Mouse (Mus musculus) heart, embryonic 13.5 days (tissue): Measurements from ENCODE around the gene Adora3. TPM values are rescaled to one million over a fixed set of nuclear protein-coding genes. Genes with fewer than 3 reads are reported as not detected.

Experiments used
- ATAC-seq: fragments of 200-750 bp; cut with Nextera tagmentation; 2 replicates; pipeline ENCODE4 v1.8.0; 2017; ENCODE audit warnings: moderate TSS enrichment; ENCODE audit not compliant: insufficient number of reproducible peaks, low FRiP score, low TSS enrichment; ENCODE audit errors: extremely low read depth
- H3K27ac ChIP-seq: fragments of 300-500 bp; sonication (generic); replicated peaks from 2 replicates; pipeline ENCODE4 v1.5.1; 2015; ENCODE audit warnings: moderate library complexity, mild to moderate bottlenecking, inconsistent platforms
- H3K27me3 ChIP-seq: fragments of 300-500 bp; sonication (generic); replicated peaks from 2 replicates; pipeline ENCODE4 v1.6.1; 2015; ENCODE audit warnings: mild to moderate bottlenecking, inconsistent platforms
- H3K36me3 ChIP-seq: fragments of 300-500 bp; sonication (generic); 2 replicates; pipeline ENCODE4 v1.6.1; 2015; ENCODE audit warnings: mild to moderate bottlenecking, inconsistent platforms
- H3K4me1 ChIP-seq: fragments of 300-500 bp; sonication (generic); 2 replicates; pipeline ENCODE4 v1.6.1; 2015; ENCODE audit warnings: inconsistent platforms
- H3K4me2 ChIP-seq: fragments of 300-500 bp; sonication (generic); 2 replicates; pipeline ENCODE4 v1.6.1; 2015; ENCODE audit warnings: inconsistent platforms, mild to moderate bottlenecking, moderate library complexity
- H3K4me3 ChIP-seq: fragments of 300-500 bp; sonication (generic); 2 replicates; pipeline ENCODE4 v1.5.1; 2015; ENCODE audit warnings: moderate library complexity, mild to moderate bottlenecking, inconsistent platforms
- H3K9ac ChIP-seq: fragments of 300-500 bp; sonication (generic); 2 replicates; pipeline ENCODE4 v1.6.1; 2015; ENCODE audit warnings: inconsistent platforms, mild to moderate bottlenecking, moderate library complexity
- H3K9me3 ChIP-seq: fragments of 300-500 bp; sonication (generic); 2 replicates; pipeline ENCODE4 v1.6.1; 2016; ENCODE audit warnings: inconsistent platforms
- WGBS: fragments of 180-500 bp; shearing (Covaris S2); methylation state at CpG from one replicate; pipeline ENCODE4 v1.1.7; 2015; ENCODE audit warnings: mixed read lengths; 5-methylcytosine and 5-hydroxymethylcytosine counted together
- polyA plus RNA-seq: library from polyadenylated mRNA; unstranded; fragments of >200 nt; fragmentation: Nextera tagmentation; extraction: Ambion mirVana; gene quantifications from 2 replicates; pipeline ENCODE4 v1.2.1, GENCODE M21; 2015

Adora3 gene
- polyA plus RNA-seq, 1 experiment from 2014 or later: 0.17 TPM

DNA sequence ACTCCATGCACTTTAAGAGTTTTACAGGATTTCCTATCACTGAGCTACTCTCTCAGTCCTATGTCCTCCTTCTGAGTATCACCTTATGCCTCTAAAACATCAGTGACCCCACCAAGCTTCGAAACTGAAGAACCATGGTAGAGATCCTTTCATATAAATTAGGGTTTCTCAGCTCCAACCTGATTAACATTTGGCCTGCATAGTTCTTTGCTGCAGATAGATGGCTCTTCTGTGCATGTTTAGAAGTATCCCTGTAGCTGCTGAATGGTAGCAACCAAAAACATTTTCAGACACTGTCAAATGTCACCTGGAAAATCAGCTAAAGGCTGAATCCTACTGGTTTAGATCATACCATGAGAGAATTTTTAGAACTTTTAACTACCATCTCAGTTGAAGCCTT lies 86.6 kb downstream of the Adora3 start:
- Histone ChIP-seq H3K4me1 (peaks cover 39% of the 10 kb centered on the region), H3K9ac (peak overlapping the region; percentile 53; the same call in 1 of the 2 replicates), H3K4me3 (peak overlapping the region; percentile 96), H3K27ac (no peak overlapping the region), H3K9me3 (no peaks in the 10 kb centered on the region), H3K27me3 (no peaks in the 10 kb centered on the region), H3K36me3 (peaks cover 56% of the 10 kb centered on the region), H3K4me2 (peak overlapping the region; percentile 89)
- no peak for ATAC-seq
- WGBS: 89% methylated on average over 1 of the region's 1 CpGs

DNA sequence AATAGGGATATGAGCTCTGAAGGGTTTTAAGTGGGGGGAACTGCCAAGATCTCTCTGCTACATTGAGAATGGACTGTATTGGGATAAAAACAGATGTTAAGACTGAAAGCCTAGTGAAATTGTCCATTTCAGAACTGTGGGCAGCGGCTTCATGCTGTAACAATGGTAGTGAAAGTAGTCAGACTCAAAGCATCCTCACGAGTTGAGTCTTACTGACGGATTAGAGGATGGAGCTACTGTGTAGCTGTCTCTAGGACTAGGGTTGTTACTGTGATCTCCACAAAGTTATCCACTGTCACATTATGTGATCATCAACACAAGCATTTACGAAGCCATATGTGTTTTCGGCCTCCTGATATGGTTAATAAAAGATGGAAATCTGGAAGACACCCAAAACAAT lies 87.5 kb downstream of the Adora3 start:
- 35% methylated on average over 5 of the region's 5 CpGs for WGBS
- Histone ChIP-seq H3K4me2 (peak overlapping the region; percentile 89), H3K27me3 (no peaks in the 10 kb centered on the region), H3K9me3 (no peaks in the 10 kb centered on the region), H3K9ac (peak overlapping the region; percentile 100), H3K4me3 (peak overlapping the region; percentile 96), H3K27ac (peak overlapping the region; percentile 95), H3K36me3 (peaks cover 56% of the 10 kb centered on the region), H3K4me1 (peaks cover 39% of the 10 kb centered on the region)
- ATAC-seq: no peak

Other genes starting within 250 kb of the Adora3 start
- gene Ddx20, start 183.3 kb upstream of the Adora3 start, polyA plus RNA-seq: 18.1 and 20.2 TPM in 2 replicates
- gene Inka2, start 166.3 kb upstream of the Adora3 start, polyA plus RNA-seq: 2.0 and 2.3 TPM in 2 replicates
- 81.3 and 91.9 TPM in 2 replicates for gene Rap1a, start 69.5 kb upstream of the Adora3 start, polyA plus RNA-seq
- 0.42 and 0.56 TPM in 2 replicates for gene Tmigd3, start within 50 bp of the Adora3 start, polyA plus RNA-seq
- gene I830077J02Rik, start 61.8 kb downstream of the Adora3 start, polyA plus RNA-seq: 2.1 and 2.3 TPM in 2 replicates
- gene Wdr77, start 88.5 kb downstream of the Adora3 start, polyA plus RNA-seq: 87.2 and 95.2 TPM in 2 replicates
- gene Atp5f1, start 89.2 kb downstream of the Adora3 start, polyA plus RNA-seq: 683 and 787 TPM in 2 replicates
- 1.4 and 1.7 TPM in 2 replicates for gene Ovgp1, start 102.9 kb downstream of the Adora3 start, polyA plus RNA-seq
- 0.17 TPM in 1 of 2 replicates, not detected in the other for gene Pifo, start 143.8 kb downstream of the Adora3 start, polyA plus RNA-seq
- 0.31 and 0.35 TPM in 2 replicates for gene Chil5, start 162.0 kb downstream of the Adora3 start, polyA plus RNA-seq
- gene Chia1, start 242.4 kb downstream of the Adora3 start, polyA plus RNA-seq: 0.11 and 0.31 TPM in 2 replicates